Mouse (Mus musculus) hindbrain, embryonic 12.5 days (tissue): ENCODE measurements at regions not wholly inside any gene's neighbourhood (a gene's known extent, or its start where the extent isn't known, plus 50 kb on each side); places are given as distances from the start of the nearest gene placed in this dataset.
A peak's percentile ranks its signal among the peaks of the same experiment; 100 is the strongest.

Source experiments
- ATAC-seq: fragments of 200-750 bp; cut with Nextera tagmentation; 2 replicates; pipeline ENCODE4 v1.8.0; 2017; ENCODE audit warnings: moderate TSS enrichment; ENCODE audit not compliant: low FRiP score
- H3K27ac ChIP-seq: fragments of 300-500 bp; sonication (generic); 2 replicates; pipeline ENCODE4 v1.5.1; 2016; ENCODE audit warnings: mild to moderate bottlenecking
- H3K27me3 ChIP-seq: fragments of 300-500 bp; sonication (generic); 2 replicates; pipeline ENCODE4 v1.6.1; 2016; ENCODE audit warnings: mild to moderate bottlenecking
- H3K36me3 ChIP-seq: fragments of 300-500 bp; sonication (generic); 2 replicates; pipeline ENCODE4 v1.6.1; 2016; ENCODE audit warnings: mild to moderate bottlenecking
- H3K4me1 ChIP-seq: fragments of 300-500 bp; sonication (generic); 2 replicates; pipeline ENCODE4 v1.6.1; 2016
- H3K4me2 ChIP-seq: fragments of 300-500 bp; sonication (generic); replicated peaks from 2 replicates; pipeline ENCODE4 v1.6.1; 2016; ENCODE audit warnings: mild to moderate bottlenecking
- H3K4me3 ChIP-seq: fragments of 300-500 bp; sonication (generic); 2 replicates; pipeline ENCODE4 v1.5.1; 2016; ENCODE audit warnings: mild to moderate bottlenecking
- H3K9ac ChIP-seq: fragments of 300-500 bp; sonication (generic); 2 replicates; pipeline ENCODE4 v1.6.1; 2016; ENCODE audit warnings: mild to moderate bottlenecking, moderate library complexity
- H3K9me3 ChIP-seq: fragments of 300-500 bp; sonication (generic); replicated peaks from 2 replicates; pipeline ENCODE4 v1.6.1; 2016; ENCODE audit warnings: mild to moderate bottlenecking
- WGBS: fragments of 180-500 bp; shearing (Covaris S2); methylation state at CpG from one replicate; pipeline ENCODE4 v1.1.7; 2016; 5-methylcytosine and 5-hydroxymethylcytosine counted together

DNA sequence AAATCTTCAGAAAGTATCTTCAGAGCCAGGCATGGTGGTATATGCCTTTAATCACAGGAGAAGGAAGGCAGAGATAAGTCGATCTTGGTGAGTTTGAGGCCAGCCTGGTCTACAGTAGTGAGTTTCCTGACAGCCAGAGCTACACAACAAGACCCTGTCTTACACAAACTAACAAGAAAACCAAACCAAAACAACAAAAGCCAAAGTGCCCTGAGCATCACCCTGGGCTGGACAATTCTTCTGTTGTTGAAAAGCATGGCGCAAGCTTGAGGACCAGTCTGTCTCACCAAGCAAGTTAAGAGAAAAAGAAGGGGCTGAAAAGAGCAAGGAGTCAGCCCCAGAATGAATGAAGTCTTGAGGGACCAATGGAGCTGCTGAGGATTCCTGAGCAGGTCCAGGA, 473.4 kb downstream of the Ttll7 start:
- H3K27ac ChIP-seq = no peak overlapping the region
- no peak overlapping the region for H3K4me2 ChIP-seq
- no peak overlapping the region for H3K9ac ChIP-seq
- 95% methylated on average over 2 of the region's 2 CpGs for WGBS
- no peaks in the 10 kb centered on the region for H3K4me1 ChIP-seq
- H3K9me3 ChIP-seq = no peaks in the 10 kb centered on the region
- H3K4me3 ChIP-seq = no peak overlapping the region
- H3K27me3 ChIP-seq = no peaks in the 10 kb centered on the region
- no peak for ATAC-seq
- no peaks in the 10 kb centered on the region for H3K36me3 ChIP-seq

DNA sequence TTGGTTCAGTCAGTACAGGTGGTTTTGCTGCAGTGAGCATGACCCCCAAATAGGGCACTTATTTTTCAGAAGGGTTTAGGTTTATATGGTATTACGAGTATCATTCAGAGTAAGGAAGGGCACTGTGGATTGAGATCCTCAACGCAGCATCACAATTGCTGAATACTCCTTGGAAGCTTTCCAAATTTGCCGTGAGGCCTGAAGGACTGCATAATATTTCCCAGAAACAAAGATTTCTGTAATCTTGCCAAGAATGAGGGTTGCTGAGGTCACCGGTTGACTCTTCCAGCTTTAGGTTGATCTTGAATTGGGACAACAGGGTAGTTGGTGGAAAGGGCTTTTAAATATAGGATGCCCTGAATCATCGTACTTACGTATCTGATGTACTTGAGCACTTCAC, 482.1 kb downstream of the Ttll7 start:
- Histone ChIP-seq H3K9me3 (no peaks in the 10 kb centered on the region), H3K9ac (no peak overlapping the region), H3K4me1 (no peaks in the 10 kb centered on the region), H3K4me3 (no peak overlapping the region), H3K27me3 (no peaks in the 10 kb centered on the region), H3K4me2 (no peak overlapping the region), H3K36me3 (no peaks in the 10 kb centered on the region), H3K27ac (no peak overlapping the region)
- no peak for ATAC-seq
- 87% methylated on average over 6 of the region's 6 CpGs for WGBS

DNA sequence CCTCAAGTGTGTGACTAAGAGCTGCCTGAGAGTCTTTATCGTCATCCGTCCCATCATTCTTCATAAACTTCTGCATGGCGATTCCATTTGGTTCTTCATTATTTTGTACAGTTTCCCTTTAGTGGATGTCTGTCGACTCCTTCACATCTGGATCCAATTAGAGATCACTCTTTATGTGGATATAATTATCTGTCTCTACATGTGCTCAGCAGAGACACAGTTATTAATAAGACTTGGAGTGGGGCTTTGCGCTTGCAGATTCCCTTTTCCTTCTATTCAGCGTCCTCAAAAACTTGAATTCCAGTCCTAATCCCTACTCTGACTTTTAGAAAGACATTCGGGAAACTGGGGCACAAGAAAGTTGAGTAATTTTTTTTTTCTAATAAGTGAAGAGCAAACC, 483.1 kb downstream of the Ttll7 start:
- H3K4me1 ChIP-seq = no peaks in the 10 kb centered on the region
- H3K27me3 ChIP-seq = no peaks in the 10 kb centered on the region
- no peak overlapping the region for H3K4me3 ChIP-seq
- no peaks in the 10 kb centered on the region for H3K36me3 ChIP-seq
- WGBS = 68% methylated on average over 7 of the region's 7 CpGs
- no peak overlapping the region for H3K27ac ChIP-seq
- no peaks in the 10 kb centered on the region for H3K9me3 ChIP-seq
- no peak for ATAC-seq
- H3K4me2 ChIP-seq = no peak overlapping the region
- no peak overlapping the region for H3K9ac ChIP-seq

DNA sequence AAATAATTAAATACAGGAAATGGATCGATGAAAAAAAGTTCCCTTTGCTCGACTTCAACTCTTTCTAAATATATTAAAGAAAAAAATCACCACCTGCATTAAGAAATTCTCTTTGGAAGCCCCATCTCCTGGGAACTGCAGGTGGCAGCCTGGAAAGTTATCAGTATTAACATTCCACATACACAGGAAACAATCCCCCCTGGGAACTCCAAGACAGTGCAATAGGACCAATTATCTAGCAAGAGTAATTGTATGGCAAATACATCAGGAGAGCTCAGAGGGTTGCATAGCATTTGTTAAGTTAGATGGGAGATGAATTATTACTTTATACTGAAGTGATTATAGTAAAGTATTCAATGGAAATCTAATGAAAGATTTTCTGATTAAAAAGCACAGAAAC, 487.3 kb downstream of the Ttll7 start:
- no peaks in the 10 kb centered on the region for H3K36me3 ChIP-seq
- no peak for ATAC-seq
- H3K4me3 ChIP-seq = no peak overlapping the region
- H3K4me1 ChIP-seq = no peaks in the 10 kb centered on the region
- WGBS = 82% methylated on average over 2 of the region's 2 CpGs
- H3K27ac ChIP-seq = no peak overlapping the region
- H3K9me3 ChIP-seq = no peaks in the 10 kb centered on the region
- no peak overlapping the region for H3K9ac ChIP-seq
- H3K4me2 ChIP-seq = no peak overlapping the region
- H3K27me3 ChIP-seq = no peaks in the 10 kb centered on the region

DNA sequence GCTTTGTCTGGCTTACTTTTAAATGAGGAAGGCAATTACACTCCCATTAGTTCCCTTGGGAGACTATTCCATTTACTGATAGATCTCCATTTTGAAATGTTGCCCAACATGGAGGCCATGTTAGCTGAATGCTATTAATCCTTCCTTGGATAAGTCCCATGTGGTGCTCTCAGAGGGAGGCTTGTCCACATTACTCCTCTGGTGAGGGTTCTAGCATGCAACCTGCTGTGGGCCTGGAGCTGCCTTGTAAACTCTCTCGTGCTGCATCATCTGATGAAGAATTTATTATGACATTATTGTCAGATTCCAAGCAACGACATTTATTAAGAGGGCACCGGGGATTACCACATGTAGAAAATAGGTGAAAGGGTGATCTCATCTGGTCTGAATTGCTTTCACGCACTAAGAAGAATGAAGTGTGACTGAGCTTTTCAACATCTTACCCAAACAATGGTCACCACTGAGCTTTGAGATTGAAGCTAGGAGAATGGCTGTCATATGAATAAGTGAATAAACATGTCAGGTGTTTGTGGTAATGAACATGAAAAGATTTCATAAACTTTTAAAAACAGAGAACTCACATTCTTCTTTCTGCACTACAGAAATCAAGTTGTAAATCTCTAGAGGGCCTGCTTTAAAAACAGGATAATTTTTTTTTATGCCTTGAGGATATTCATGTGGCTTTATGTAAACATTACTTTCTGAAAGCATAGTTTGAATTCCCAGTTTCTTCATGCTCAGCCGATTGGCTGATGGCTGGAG, 495.3 kb downstream of the Ttll7 start:
- 61% methylated on average over 5 of the region's 5 CpGs for WGBS
- no peak overlapping the region for H3K27ac ChIP-seq

DNA sequence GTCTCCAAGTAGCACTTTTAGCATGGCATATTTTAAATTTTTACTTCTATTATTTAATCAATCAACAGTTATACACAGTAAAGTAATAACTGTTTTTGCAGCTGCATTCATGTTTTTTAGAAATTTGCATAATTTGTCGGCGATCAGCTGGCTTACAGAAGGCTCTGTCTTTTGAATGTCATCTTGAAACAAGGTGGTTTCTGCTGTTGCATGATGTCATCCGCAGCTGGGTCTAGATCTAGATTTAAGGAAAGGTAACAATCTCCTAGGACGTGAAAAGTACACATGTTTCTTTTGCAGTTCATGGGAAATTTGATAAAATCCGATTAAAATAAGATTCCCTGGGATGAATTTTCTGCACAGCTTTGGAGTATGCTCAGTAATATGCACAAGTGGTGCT, 534.9 kb downstream of the Ttll7 start:
- ATAC-seq = no peak
- H3K4me1 ChIP-seq = no peaks in the 10 kb centered on the region

More for the DNA sequence above, 495.3 kb downstream of the Ttll7 start:
- no peak for ATAC-seq
- no peaks in the 10 kb centered on the region for H3K27me3 ChIP-seq
- no peaks in the 10 kb centered on the region for H3K4me1 ChIP-seq
- H3K36me3 ChIP-seq = no peaks in the 10 kb centered on the region
- no peak overlapping the region for H3K4me2 ChIP-seq
- no peaks in the 10 kb centered on the region for H3K9me3 ChIP-seq
- H3K4me3 ChIP-seq = no peak overlapping the region
- H3K9ac ChIP-seq = no peak overlapping the region

DNA sequence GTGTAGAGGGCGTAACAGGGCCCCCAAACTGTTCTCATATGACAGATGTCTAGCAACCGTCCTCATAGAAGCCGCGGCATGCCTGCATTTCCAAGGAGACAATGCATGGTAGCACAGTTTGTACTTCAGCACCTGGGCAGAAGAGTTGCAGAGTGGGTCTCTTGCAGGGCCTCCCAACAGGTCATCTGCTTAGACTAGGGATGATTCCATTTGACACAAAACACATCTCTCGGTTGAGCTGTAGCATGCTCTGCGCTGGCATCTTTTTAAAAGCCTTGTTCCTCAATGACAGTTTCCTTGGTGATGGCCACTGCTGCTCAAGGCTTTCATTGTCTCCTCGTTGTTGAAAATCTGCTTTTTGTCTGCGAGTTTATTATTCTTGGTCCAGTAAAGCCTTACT, 546.1 kb downstream of the Ttll7 start:
- peaks cover 6% of the 10 kb centered on the region for H3K4me1 ChIP-seq
- H3K4me3 ChIP-seq = no peak overlapping the region
- no peak overlapping the region for H3K4me2 ChIP-seq
- ATAC-seq = no peak
- no peaks in the 10 kb centered on the region for H3K9me3 ChIP-seq
- no peak overlapping the region for H3K9ac ChIP-seq
- no peak overlapping the region for H3K27ac ChIP-seq
- H3K27me3 ChIP-seq = 0 out of 2 replicates have a peak, but pooled peaks cover 2% of the 10 kb centered on the region
- H3K36me3 ChIP-seq = no peaks in the 10 kb centered on the region
- 49% methylated on average over 8 of the region's 8 CpGs for WGBS

More for the DNA sequence above, 534.9 kb downstream of the Ttll7 start:
- Histone ChIP-seq H3K4me2 (no peak overlapping the region), H3K27me3 (no peaks in the 10 kb centered on the region), H3K4me3 (no peak overlapping the region), H3K27ac (no peak overlapping the region), H3K9ac (no peak overlapping the region), H3K36me3 (no peaks in the 10 kb centered on the region), H3K9me3 (no peaks in the 10 kb centered on the region)
- WGBS = 89% methylated on average over 5 of the region's 5 CpGs

DNA sequence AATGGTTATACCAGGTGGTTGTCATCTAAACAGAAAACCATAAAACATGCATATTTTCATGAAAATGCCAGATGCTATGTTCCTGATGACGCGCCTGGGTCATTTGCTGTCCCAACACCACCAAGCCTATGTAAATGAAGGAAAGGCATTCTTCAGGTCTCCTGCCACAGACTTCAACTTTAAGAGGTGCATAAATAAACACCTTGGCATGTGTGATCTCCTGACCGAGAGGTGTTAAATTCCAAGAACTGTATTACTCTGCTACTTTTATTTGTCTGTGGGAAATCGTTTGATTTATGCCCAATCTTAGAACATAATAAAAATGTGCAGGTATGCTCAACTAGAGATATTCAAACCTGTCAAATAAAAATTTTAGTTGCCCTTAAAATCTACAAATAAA, 560.1 kb downstream of the Ttll7 start:
- 91% methylated on average over 4 of the region's 4 CpGs for WGBS
- Histone ChIP-seq H3K4me3 (no peak overlapping the region), H3K4me1 (no peaks in the 10 kb centered on the region), H3K9me3 (no peaks in the 10 kb centered on the region), H3K9ac (no peak overlapping the region), H3K36me3 (no peaks in the 10 kb centered on the region), H3K27ac (no peak overlapping the region), H3K4me2 (no peak overlapping the region), H3K27me3 (no peaks in the 10 kb centered on the region)
- no peak for ATAC-seq

DNA sequence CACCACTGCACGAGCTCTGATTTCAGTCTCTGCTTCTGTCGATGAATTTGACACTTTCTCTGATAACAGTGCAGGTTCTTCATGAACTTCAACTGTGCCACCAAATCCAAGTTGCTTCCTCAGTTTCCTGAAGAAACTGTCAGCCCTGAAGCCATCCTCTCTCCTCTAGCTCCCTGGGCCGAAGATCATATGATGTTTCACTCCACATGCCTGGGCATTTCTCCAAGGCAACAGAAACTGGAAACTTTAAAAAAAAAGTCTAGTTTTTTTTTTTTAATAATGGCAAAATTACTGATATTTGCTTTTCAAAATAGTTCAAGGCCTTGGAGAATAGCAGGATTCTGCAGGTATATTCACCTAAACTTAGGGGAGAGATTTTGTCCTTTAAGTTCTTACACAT, 564.8 kb downstream of the Ttll7 start:
- no peak for ATAC-seq

DNA sequence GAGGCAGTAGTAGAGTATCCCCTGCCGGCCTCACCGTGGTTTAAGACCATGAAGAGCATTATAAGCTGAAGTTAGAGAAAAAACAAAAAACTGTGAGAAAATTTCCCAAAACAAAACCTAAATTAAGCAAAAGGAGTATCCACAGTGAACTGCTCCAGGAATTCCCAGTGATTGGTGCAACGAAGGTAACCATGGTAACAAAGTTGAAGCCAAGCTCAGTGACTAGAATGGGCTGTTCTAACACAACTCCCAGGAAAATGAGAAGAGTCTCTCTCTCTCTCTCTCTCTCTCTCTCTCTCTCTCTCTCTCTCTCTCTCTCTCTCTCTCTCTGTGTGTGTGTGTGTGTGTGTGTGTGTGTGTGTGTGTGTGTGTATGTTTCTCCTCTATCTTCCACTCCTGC, 567.0 kb downstream of the Ttll7 start:
- Histone ChIP-seq H3K4me2 (no peak overlapping the region), H3K4me3 (no peak overlapping the region), H3K9me3 (no peaks in the 10 kb centered on the region), H3K36me3 (no peaks in the 10 kb centered on the region), H3K4me1 (peaks cover 7% of the 10 kb centered on the region), H3K27ac (no peak overlapping the region), H3K27me3 (no peaks in the 10 kb centered on the region), H3K9ac (no peak overlapping the region)
- 43% methylated on average over 3 of the region's 3 CpGs for WGBS
- ATAC-seq = no peak

More for the DNA sequence above, 564.8 kb downstream of the Ttll7 start:
- no peaks in the 10 kb centered on the region for H3K9me3 ChIP-seq
- no peak overlapping the region for H3K4me3 ChIP-seq
- H3K27me3 ChIP-seq = no peaks in the 10 kb centered on the region
- no peak overlapping the region for H3K4me2 ChIP-seq
- H3K27ac ChIP-seq = no peak overlapping the region
- no peak overlapping the region for H3K9ac ChIP-seq
- H3K36me3 ChIP-seq = no peaks in the 10 kb centered on the region
- 70% methylated on average over 3 of the region's 3 CpGs for WGBS
- H3K4me1 ChIP-seq = no peaks in the 10 kb centered on the region

DNA sequence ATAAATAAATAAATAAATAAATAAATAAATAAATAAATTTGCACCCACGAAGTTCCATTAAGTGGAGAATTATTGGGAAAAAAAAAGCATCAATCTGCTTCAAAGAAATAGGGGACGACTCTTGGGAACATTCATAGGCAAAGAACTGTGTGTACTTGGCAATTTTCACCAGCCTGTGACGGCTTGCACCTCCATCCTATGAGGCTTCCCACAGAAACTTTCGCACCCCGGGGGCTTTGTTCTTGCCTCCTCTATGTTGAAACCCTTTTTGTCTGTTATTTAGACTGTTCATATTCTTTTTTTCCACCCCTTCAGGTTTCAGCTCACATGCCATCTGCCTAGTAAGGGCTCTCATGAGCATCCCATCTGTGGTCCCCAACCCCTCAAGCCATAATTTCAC, 570.0 kb downstream of the Ttll7 start:
- Histone ChIP-seq H3K4me1 (peaks cover 11% of the 10 kb centered on the region), H3K36me3 (no peaks in the 10 kb centered on the region), H3K9me3 (0 out of 2 replicates have a peak, but pooled peaks cover 4% of the 10 kb centered on the region), H3K27me3 (no peaks in the 10 kb centered on the region), H3K9ac (no peak overlapping the region), H3K4me2 (no peak overlapping the region), H3K4me3 (no peak overlapping the region), H3K27ac (no peak overlapping the region)
- 83% methylated on average over 5 of the region's 5 CpGs for WGBS
- ATAC-seq = no peak

DNA sequence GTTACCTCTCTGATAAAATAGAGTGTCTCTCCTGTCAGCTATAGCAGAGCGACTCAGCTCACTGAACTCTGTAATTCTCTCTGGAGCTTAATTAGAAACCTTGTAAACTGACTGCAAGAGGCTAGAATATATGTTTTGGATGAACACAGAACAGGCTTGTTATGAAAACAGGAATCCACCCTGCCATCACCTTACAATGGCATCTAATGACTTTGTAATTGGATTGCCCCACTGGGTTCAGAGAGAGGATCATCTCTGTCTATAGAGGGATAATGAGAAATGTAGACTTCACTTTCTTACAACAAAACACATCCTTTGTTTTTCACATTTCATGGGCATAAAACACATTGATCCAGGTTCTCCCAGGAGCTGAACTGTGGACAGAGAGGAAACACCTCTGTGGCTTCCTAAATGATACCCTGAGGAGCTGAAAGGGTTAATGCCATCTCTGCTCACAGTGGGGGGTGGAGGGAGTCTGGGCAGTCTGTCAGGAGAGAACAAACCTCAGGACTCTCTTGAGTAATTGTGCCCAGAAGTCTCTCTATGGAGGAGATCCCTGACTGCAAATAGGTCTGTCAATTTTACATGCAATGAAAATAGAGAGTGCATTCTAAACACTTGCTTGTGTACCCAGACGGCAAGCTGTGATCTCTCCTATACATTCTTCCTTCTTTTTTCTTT, 571.9 kb downstream of the Ttll7 start:
- Histone ChIP-seq H3K27ac (peak overlapping the region; percentile 55; the same call in 1 of the 2 replicates), H3K4me2 (no peak overlapping the region), H3K9me3 (0 out of 2 replicates have a peak, but pooled peaks cover 4% of the 10 kb centered on the region), H3K4me3 (no peak overlapping the region), H3K27me3 (no peaks in the 10 kb centered on the region), H3K9ac (no peak overlapping the region), H3K36me3 (no peaks in the 10 kb centered on the region), H3K4me1 (peaks cover 11% of the 10 kb centered on the region)
- 28% methylated on average over 2 of the region's 2 CpGs for WGBS
- peak; percentile 61; the same call in 1 of the 2 replicates for ATAC-seq

DNA sequence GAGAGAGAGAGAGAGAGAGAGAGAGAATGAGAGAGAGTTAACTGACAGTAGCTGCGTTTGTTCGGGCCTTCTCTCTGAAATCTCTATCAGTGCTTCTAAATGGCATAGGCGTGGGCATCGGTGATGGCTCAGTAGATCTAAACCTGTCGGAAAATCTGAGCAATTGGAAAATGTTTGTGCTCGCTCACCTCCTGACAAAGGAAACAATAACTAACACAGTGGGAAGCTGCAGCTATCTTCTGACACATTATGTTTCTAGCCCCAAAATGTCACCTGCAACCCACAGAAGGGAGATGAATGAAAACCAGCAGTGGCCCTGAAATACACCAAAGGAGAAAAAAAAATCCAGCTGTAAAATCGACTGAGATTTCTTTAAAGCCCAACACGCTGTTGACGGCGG, 576.7 kb downstream of the Ttll7 start:
- H3K4me1 ChIP-seq = peaks cover 5% of the 10 kb centered on the region
- no peak overlapping the region for H3K4me3 ChIP-seq
- H3K36me3 ChIP-seq = no peaks in the 10 kb centered on the region
- ATAC-seq = no peak
- H3K27ac ChIP-seq = no peak overlapping the region
- H3K9me3 ChIP-seq = 0 out of 2 replicates have a peak, but pooled peaks cover 4% of the 10 kb centered on the region
- H3K4me2 ChIP-seq = no peak overlapping the region
- 40% methylated on average over 10 of the region's 10 CpGs for whole genome bisulfite sequencing
- no peak overlapping the region for H3K9ac ChIP-seq
- H3K27me3 ChIP-seq = no peaks in the 10 kb centered on the region
